Mouse (Mus musculus) embryonic facial prominence, embryonic 12.5 days (tissue): Measurements from ENCODE around the gene Bcl2a1c. TPM values are rescaled to one million over a fixed set of nuclear protein-coding genes. Genes with fewer than 3 reads are reported as not detected.
"Not testable (repeated sequence)": the region's sequence is repeated elsewhere in the genome, so short reads cannot be mapped to it uniquely, and the experiment has no call there.

ENCODE experiments used
- ATAC-seq: fragments of 200-750 bp; cut with Nextera tagmentation; 2 replicates; pipeline ENCODE4 v1.8.0; 2017; ENCODE audit not compliant: insufficient number of reproducible peaks, insufficient read depth, low FRiP score, low TSS enrichment
- H3K27ac ChIP-seq: fragments of 300-500 bp; sonication (generic); 2 replicates; pipeline ENCODE4 v1.5.1; 2016; ENCODE audit warnings: mild to moderate bottlenecking
- H3K27me3 ChIP-seq: fragments of 300-500 bp; sonication (generic); 2 replicates; pipeline ENCODE4 v1.6.1; 2016; ENCODE audit warnings: mild to moderate bottlenecking, moderate library complexity
- H3K36me3 ChIP-seq: fragments of 300-500 bp; sonication (generic); 2 replicates; pipeline ENCODE4 v1.6.1; 2016; ENCODE audit warnings: mild to moderate bottlenecking
- H3K4me1 ChIP-seq: fragments of 300-500 bp; sonication (generic); 2 replicates; pipeline ENCODE4 v1.6.1; 2016
- H3K4me2 ChIP-seq: fragments of 300-500 bp; sonication (generic); replicated peaks from 2 replicates; pipeline ENCODE4 v1.6.1; 2016; ENCODE audit warnings: mild to moderate bottlenecking, moderate library complexity
- H3K4me3 ChIP-seq: fragments of 300-500 bp; sonication (generic); 2 replicates; pipeline ENCODE4 v1.5.1; 2016; ENCODE audit warnings: mild to moderate bottlenecking
- H3K9ac ChIP-seq: fragments of 300-500 bp; sonication (generic); 2 replicates; pipeline ENCODE4 v1.6.1; 2016; ENCODE audit warnings: mild to moderate bottlenecking, moderate library complexity
- H3K9me3 ChIP-seq: fragments of 300-500 bp; sonication (generic); 2 replicates; pipeline ENCODE4 v1.6.1; 2016; ENCODE audit warnings: mild to moderate bottlenecking, moderate library complexity
- WGBS: fragments of 180-500 bp; shearing (Covaris S2); methylation state at CpG from one replicate; pipeline ENCODE4 v1.1.7; 2016; 5-methylcytosine and 5-hydroxymethylcytosine counted together
- polyA plus RNA-seq: library from polyadenylated mRNA; unstranded; fragments of >200 nt; fragmentation: Nextera tagmentation; extraction: Ambion mirVana; gene quantifications from 2 replicates; pipeline ENCODE4 v1.2.1, GENCODE M21; 2016

The Bcl2a1c gene
- polyA plus RNA-seq: not detected in 2 replicates

- not testable (repeated sequence) for H3K4me1 ChIP-seq, H3K9me3 ChIP-seq, H3K4me2 ChIP-seq, ATAC-seq, H3K9ac ChIP-seq, H3K36me3 ChIP-seq, H3K4me3 ChIP-seq, H3K27me3 ChIP-seq, H3K27ac ChIP-seq
- WGBS: 79% methylated on average over 9 of the region's 9 CpGs
These were observed at the start of gene Bcl2a1c for GRCm38 (mm10) chr9:114329855-114330254. Gene Bcl2a1c, plus strand, starts transcription at chr9:114330135.

DNA sequence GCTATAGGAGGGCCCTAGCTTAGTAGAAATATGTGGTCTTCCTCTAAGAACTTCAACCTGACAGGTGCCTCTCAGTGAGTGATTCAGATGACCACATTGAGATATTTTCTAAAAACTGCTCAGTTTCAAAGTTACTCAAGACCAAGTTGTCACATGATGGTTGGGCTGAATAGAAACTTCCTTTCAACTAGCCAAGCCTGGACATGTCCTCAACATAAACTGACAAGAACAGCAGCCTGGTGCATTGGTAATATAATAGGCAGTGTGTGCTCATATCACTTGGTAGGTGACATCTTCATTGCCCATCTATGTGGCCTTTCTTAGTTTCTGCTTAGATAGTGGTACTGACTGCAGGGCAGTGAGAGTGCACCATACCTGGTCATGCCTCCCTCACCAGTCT is 24.0 kb upstream of the Bcl2a1c start:
- H3K36me3 ChIP-seq, H3K27ac ChIP-seq, H3K4me3 ChIP-seq, H3K4me2 ChIP-seq, H3K9ac ChIP-seq, H3K4me1 ChIP-seq, ATAC-seq, H3K27me3 ChIP-seq, H3K9me3 ChIP-seq: not testable (repeated sequence)

DNA sequence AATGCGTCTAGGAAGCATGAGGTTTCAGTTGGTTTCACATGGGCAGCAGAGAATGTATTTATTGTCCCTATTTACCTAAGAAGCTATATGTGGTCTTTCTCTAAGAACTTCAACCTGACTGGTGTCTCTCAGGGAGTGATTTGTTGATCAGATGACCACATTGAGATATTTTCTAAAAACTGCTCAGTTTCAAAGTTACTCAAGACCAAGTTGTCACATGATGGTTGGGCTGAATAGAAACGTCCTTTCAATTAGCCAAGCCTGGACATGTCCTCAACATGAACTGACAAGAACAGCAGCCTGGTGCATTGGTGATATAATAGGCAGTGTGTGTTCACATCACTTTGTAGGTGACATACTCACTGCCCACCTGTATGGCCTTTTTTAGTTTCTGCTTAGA is 18.2 kb upstream of the Bcl2a1c start:
- WGBS: 69% methylated on average over 2 of the region's 2 CpGs
- not testable (repeated sequence) for ATAC-seq

DNA sequence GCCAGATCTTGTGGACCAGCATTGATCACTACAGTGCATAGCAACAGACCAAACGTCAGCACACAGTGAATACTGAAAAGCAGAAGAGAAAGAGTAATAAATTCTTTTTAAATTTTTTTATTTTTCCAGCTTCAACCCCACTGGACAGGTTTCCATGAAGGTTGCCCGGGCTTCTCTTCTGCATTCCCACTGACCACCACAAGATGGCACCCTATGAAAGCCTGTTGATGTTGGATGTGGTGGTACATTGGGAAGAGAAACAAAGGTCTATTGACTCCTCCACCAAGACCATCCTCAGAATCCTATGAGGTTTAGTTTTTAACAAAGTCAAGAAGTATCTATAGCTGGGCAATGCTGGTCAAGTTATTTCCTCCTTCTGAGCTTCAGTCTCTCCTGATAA is 11.9 kb upstream of the Bcl2a1c start:
- no peak for ATAC-seq
- 2% methylated on average over 2 of the region's 2 CpGs for WGBS

More for the DNA sequence above, 18.2 kb upstream of the Bcl2a1c start:
- not testable (repeated sequence) for H3K4me2 ChIP-seq, H3K27me3 ChIP-seq, H3K9me3 ChIP-seq, H3K27ac ChIP-seq, H3K4me1 ChIP-seq, H3K4me3 ChIP-seq, H3K9ac ChIP-seq, H3K36me3 ChIP-seq

GRCm38 (mm10) chr9:114326011-114326748 is 3.8 kb upstream of the Bcl2a1c start:
- H3K36me3 ChIP-seq: no peaks in the 10 kb centered on the region
- WGBS: 74% methylated on average over 3 of the region's 3 CpGs

More for the DNA sequence above, 11.9 kb upstream of the Bcl2a1c start:
- no peaks in the 10 kb centered on the region for H3K27me3 ChIP-seq
- H3K9ac ChIP-seq: no peak overlapping the region
- H3K4me2 ChIP-seq: no peak overlapping the region
- H3K36me3 ChIP-seq: no peaks in the 10 kb centered on the region
- H3K4me3 ChIP-seq: no peak overlapping the region
- H3K9me3 ChIP-seq: no peaks in the 10 kb centered on the region
- H3K27ac ChIP-seq: no peak overlapping the region
- no peaks in the 10 kb centered on the region for H3K4me1 ChIP-seq

DNA sequence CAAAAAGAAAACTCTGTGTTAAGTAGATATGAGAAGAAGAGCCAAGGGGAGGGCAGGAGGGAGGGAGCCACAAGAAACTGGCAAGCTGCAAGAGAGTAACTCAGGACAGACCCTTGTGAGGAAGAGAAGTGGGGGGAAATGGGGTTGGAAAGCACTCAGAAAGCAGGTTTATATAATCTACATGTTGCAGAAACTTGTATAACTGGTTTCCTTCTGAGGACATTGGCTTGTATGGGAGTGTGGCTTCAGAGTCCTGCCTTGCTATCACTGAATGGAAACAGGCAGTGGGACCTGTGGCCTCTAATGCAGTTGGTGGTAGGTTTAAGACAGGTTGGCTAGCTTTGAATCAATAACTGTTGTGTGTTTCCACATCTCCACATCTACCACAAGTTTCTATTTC is 1.6 kb upstream of the Bcl2a1c start:
- ATAC-seq, H3K36me3 ChIP-seq, H3K27me3 ChIP-seq, H3K4me2 ChIP-seq, H3K4me3 ChIP-seq, H3K4me1 ChIP-seq, H3K27ac ChIP-seq, H3K9ac ChIP-seq, H3K9me3 ChIP-seq: not testable (repeated sequence)

More at GRCm38 (mm10) chr9:114326011-114326748, 3.8 kb upstream of the Bcl2a1c start:
- no peaks in the 10 kb centered on the region for H3K27me3 ChIP-seq
- no peak overlapping the region for H3K9ac ChIP-seq
- H3K4me3 ChIP-seq: no peak overlapping the region
- no peak overlapping the region for H3K4me2 ChIP-seq
- no peaks in the 10 kb centered on the region for H3K9me3 ChIP-seq
- H3K4me1 ChIP-seq: no peaks in the 10 kb centered on the region
- no peak overlapping the region for H3K27ac ChIP-seq
- ATAC-seq: no peak

GRCm38 (mm10) chr9:114367783-114368470 is 38.0 kb downstream of the Bcl2a1c start:
- ATAC-seq: peak; percentile 70
- no peak overlapping the region for H3K27ac ChIP-seq
- no peaks in the 10 kb centered on the region for H3K36me3 ChIP-seq
- H3K4me1 ChIP-seq: no peaks in the 10 kb centered on the region
- H3K9ac ChIP-seq: peak overlapping the region; percentile 54
- H3K4me2 ChIP-seq: peak overlapping the region; percentile 68
- peak overlapping the region; percentile 40 for H3K4me3 ChIP-seq
- under 1% methylated on average over 48 of the region's 48 CpGs for WGBS
- no peaks in the 10 kb centered on the region for H3K9me3 ChIP-seq
- peaks cover 4% of the 10 kb centered on the region; the same call in 1 of the 2 replicates for H3K27me3 ChIP-seq

GRCm38 (mm10) chr9:114368471-114368858 is 38.5 kb downstream of the Bcl2a1c start:
- Histone ChIP-seq H3K27ac (no peak overlapping the region), H3K4me1 (no peaks in the 10 kb centered on the region), H3K36me3 (peaks cover 2% of the 10 kb centered on the region; the same call in 1 of the 2 replicates), H3K9ac (peak overlapping the region; percentile 54), H3K9me3 (no peaks in the 10 kb centered on the region), H3K4me3 (peak overlapping the region; percentile 40), H3K27me3 (peaks cover 4% of the 10 kb centered on the region; the same call in 1 of the 2 replicates), H3K4me2 (peak overlapping the region; percentile 68)
- 15% methylated on average over 12 of the region's 12 CpGs for WGBS
- no peak for ATAC-seq

DNA sequence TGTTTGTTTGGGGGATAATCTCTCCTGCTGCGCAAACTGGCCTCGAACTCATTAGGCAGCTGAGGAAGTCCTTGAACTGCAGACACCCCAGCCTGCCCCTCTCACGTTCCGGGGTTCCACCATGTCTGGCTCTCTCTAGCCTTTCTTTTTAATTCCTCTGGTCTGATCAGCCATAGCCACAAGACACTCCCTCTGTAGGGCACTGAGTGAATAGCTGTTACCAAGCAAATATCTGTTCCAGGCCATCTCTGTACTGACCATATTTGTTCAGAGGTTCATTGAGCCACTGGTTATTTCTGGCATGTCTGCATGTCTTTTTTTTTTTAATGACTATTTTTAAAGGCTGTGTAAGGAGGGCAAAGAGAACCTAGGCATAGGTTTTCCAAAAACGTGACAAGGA is 39.5 kb downstream of the Bcl2a1c start:
- not testable (repeated sequence) for H3K27me3 ChIP-seq, H3K4me2 ChIP-seq, ATAC-seq, H3K9me3 ChIP-seq, H3K36me3 ChIP-seq, H3K9ac ChIP-seq, H3K4me1 ChIP-seq, H3K4me3 ChIP-seq, H3K27ac ChIP-seq
- WGBS: 59% methylated on average over 5 of the region's 5 CpGs

DNA sequence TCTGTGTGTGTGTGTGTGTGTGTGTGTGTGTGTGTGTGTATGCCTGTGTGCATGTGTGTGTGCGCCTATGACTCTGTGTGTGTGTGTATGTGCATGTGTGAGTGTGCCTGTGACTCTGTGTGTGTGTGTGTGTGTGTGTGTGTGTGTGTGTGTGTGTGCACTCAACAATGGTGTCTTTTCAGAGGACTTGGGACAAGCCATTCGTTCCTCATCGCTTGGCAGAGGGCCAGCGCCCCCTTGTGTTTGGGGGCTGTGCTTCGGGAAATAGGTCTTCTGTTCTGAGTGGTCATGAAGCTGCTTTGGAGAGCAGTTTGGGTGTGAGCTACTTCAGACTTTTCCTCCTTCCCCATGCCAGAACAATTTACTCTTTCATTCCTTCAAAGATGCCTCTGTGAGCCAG is 41.8 kb downstream of the Bcl2a1c start:
- not testable (repeated sequence) for ATAC-seq, H3K9ac ChIP-seq, H3K4me2 ChIP-seq, H3K4me3 ChIP-seq, H3K27ac ChIP-seq, H3K4me1 ChIP-seq, H3K36me3 ChIP-seq, H3K9me3 ChIP-seq, H3K27me3 ChIP-seq
- 29% methylated on average over 5 of the region's 5 CpGs for WGBS

GRCm38 (mm10) chr9:114375276-114375962 is 45.5 kb downstream of the Bcl2a1c start:
- no peak overlapping the region for H3K4me2 ChIP-seq
- no peak overlapping the region for H3K4me3 ChIP-seq
- H3K36me3 ChIP-seq: peaks cover 33% of the 10 kb centered on the region
- H3K4me1 ChIP-seq: no peaks in the 10 kb centered on the region
- 86% methylated on average over 10 of the region's 10 CpGs for WGBS
- no peaks in the 10 kb centered on the region for H3K9me3 ChIP-seq
- no peak overlapping the region for H3K27ac ChIP-seq
- H3K27me3 ChIP-seq: no peaks in the 10 kb centered on the region
- no peak for ATAC-seq
- no peak overlapping the region for H3K9ac ChIP-seq

DNA sequence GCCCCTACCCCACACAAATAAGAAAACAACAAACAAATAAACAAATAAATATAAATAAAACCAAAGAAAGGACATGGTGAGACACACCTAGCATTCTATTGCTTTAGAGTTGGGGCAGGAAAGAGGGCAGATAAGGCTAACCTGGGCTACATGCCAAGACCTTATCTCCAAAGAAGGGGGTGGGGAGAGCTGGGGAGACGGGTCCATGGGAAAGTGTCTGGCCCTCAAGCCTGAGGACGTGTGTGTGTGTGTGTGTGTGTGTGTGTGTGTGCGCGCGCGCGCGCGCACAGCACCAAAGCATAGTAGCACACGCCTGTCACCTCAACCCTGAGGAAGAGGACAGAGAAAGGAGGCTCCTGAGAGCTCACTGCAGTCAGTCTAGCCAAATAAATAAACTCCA is 47.2 kb downstream of the Bcl2a1c start:
- 94% methylated on average over 10 of the region's 10 CpGs for WGBS
- ATAC-seq: no peak
- Histone ChIP-seq H3K36me3 (peaks cover 33% of the 10 kb centered on the region), H3K4me3 (no peak overlapping the region), H3K9ac (no peak overlapping the region), H3K4me2 (no peak overlapping the region), H3K27me3 (no peaks in the 10 kb centered on the region), H3K27ac (no peak overlapping the region), H3K4me1 (no peaks in the 10 kb centered on the region), H3K9me3 (no peaks in the 10 kb centered on the region)
